Mouse (Mus musculus): Measurements from ENCODE around the gene Zdhhc15.
"Not testable (repeated sequence)": the region's sequence is repeated elsewhere in the genome, so short reads cannot be mapped to it uniquely, and the experiment has no call there.

DNA sequence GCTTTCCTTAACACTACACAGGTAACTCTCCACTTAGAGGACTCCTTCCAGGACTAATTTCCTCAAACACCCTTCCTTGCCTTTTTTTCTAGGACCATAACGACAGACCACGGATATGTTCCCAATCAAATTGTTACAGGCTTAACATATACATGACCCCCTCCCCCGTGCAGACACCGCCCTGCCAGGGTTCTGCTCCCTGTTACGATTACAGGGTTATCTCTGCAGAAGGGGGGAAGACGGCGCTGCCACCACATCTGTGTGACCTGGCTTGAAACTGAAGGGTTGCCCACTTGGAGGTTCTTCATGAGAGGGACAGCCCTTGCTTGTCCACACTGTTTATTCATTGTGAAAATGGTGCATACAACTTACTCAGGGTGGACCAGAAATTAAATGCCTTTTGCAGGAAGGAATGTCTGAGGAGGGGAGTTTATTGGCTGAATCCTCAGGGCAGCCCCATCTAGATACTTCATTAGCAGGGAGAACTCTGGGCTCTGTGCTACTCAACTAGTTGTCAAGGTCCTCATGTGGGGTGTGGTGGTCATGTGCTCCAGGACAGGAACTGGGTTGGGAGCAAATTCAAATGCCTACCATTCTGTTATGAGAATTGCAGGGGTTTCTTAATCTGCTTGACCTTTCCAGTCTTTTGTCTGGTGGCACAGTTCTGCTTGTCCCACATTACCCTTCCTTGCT, 67.0 kb downstream of the Zdhhc15 start:
- not testable (repeated sequence) for TF ChIP-seq ZMIZ1 (IDR thresholded peaks at IDR 0.05; ENCODE audit: low read depth, low read length); MAX (IDR thresholded peaks at IDR 0.05; ENCODE audit: low read length); EP300 (IDR thresholded peaks at IDR 0.05; ENCODE audit: low read length); CTCF (conservative IDR thresholded peaks at IDR 0.05 in 1 of 2, IDR thresholded peaks at IDR 0.05 in 1 of 2; ENCODE audit: low read depth in 2 of 2, low read length in 2 of 2); E2F4 (IDR thresholded peaks at IDR 0.05; ENCODE audit: insufficient replicate concordance, low read depth, low read length); POLR2A (IDR thresholded peaks at IDR 0.05; ENCODE audit: low read depth, low read length); MYC (IDR thresholded peaks at IDR 0.05; ENCODE audit: low read depth, low read length); TBP (conservative IDR thresholded peaks at IDR 0.05; ENCODE audit: low read depth, low read length); USF2 (conservative IDR thresholded peaks at IDR 0.05; ENCODE audit: low read depth, low read length); JUN (IDR thresholded peaks at IDR 0.05; ENCODE audit: insufficient read depth, low read depth, low read length); GABPA (IDR thresholded peaks at IDR 0.05; ENCODE audit: insufficient replicate concordance, low read depth, low read length); ETS1 (conservative IDR thresholded peaks at IDR 0.05; ENCODE audit: low read depth, low read length); ZKSCAN1 (IDR thresholded peaks at IDR 0.05; ENCODE audit: borderline replicate concordance, low read depth, low read length)
